Comparison of ENCODE assay signal across 10 mouse cellular contexts in genomic region chr4:139526475-139526874, GRCm38 (mm10). TPM values are rescaled to one million over a fixed set of nuclear protein-coding genes. Genes with fewer than 3 reads are reported as not detected.
DNase-seq lines count a peak whose midpoint lies in the region; ATAC-seq lines count a peak whose summit lies in the region.
"Had no signal": no experiment of that assay in that cellular context is flagged by ENCODE, and none has a peak within 500 bp of the region (broad histone marks: within the 10 kb centered on the region; RNA-seq: fewer than 3 reads in every experiment).

No protein-coding gene starts in this region.

- DNase-seq in frontal cortex, postnatal 36 days (ENCODE audit: low spot score in 2 of 2): peak; percentile 10 to 28
- DNase-seq in frontal cortex, postnatal 25 days (ENCODE audit: low spot score in 2 of 2): no peak
- peak; percentile 40 for DNase-seq in right cerebral cortex, adult 18-20 months
- DNase-seq in right cerebral cortex, postnatal 25 days: no peak
- peak; percentile 62 to 69 for DNase-seq in cerebellum, postnatal 10 days
- peak; percentile 24 for DNase-seq in retina, postnatal 7 days (ENCODE audit: low read depth, low spot score)
- DNase-seq in gastrocnemius, postnatal 14 days: no peak
- DNase-seq: lung, embryonic 14.5 days had no signal

- intact Hi-C loops in gastrocnemius, postnatal 14 days (cut with DNase I; ENCODE audit: low total_unique reads): no loop called here

- ATAC-seq in erythroid progenitor cell, adult 5-6 weeks (replicated peaks; ENCODE audit: low FRiP score, poor library complexity, severe bottlenecking): no peak
- ATAC-seq: activated CD4-positive, CD25-positive, alpha-beta regulatory T cell, adult 4 months had no signal

RNA-seq across cellular contexts. Expression of gene Iffo2, which starts 3.9 kb away (rescaled TPM):
- 1 to 10 TPM; 3.9 to 4.9 TPM for total RNA-seq in gastrocnemius, postnatal 14 days (2021)
- not detected in 2 replicates for total RNA-seq in erythroid progenitor cell, adult 5-6 weeks (2015; ENCODE audit: low replicate concordance)
- total RNA-seq in erythroid progenitor cell, adult 5-6 weeks (2017; ENCODE audit: low replicate concordance): 0.39 TPM in 1 of 2 replicates, not detected in the other

Comparison
In these comparisons a context has a peak if more than half of its experiments do, and no peak if none do; other contexts are left out.
1. DNase-seq: peak in frontal cortex, postnatal 36 days (2 of 2), right cerebral cortex, adult 18-20 months (single experiment), cerebellum, postnatal 10 days (2 of 2) and retina, postnatal 7 days (single experiment); none in frontal cortex, postnatal 25 days (0 of 2), right cerebral cortex, postnatal 25 days (single experiment) and gastrocnemius, postnatal 14 days (single experiment).